Mouse (Mus musculus) testis, postnatal 14 days (tissue): ENCODE data around the gene Polr3b.

Experiments
- DNase-seq: peaks from one replicate; pipeline ENCODE4 v3.0.0; 2021; ENCODE audit warnings: low spot score

Gene Polr3b

DNA sequence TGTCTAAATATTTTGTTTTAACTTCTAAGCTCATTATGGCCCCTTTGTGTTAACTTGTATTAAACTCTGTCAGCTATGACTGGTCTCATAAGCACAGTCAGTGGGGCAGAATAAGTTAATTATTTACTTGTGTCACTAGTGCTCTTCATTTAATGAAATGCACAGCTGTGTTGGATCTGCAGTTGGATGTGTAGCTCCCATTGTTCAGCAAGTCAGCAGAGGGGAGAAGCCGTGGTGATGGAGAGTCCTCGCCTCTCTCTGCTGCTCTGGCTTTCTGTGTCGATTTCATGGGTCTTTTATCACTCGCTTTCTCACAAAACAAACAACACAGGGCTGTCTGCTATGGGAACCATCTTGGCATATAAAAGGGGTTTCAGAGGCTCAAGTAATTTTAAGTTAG, 88.7 kb downstream of the Polr3b start:
- DNase-seq: no peak

DNA sequence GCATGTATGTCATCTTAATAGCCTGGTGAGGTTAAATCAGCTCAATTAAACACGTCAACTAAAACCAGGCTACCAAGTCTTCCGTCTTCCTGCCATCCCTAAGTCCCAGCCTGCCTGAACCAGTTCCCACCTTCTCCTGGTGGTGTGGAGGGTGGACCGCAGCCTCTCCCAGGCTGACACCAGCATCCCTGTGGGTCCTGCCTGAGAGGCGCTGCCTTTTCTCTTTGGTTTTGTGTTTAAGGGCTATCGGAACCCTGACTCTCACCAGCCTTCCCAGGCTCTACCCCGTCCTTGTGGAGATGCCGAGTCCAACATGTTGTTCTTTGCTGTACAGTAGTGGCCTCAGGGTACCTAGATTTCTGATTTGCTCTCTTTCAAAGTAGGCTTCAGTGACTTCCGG, 89.4 kb downstream of the Polr3b start:
- DNase-seq: no peak

DNA sequence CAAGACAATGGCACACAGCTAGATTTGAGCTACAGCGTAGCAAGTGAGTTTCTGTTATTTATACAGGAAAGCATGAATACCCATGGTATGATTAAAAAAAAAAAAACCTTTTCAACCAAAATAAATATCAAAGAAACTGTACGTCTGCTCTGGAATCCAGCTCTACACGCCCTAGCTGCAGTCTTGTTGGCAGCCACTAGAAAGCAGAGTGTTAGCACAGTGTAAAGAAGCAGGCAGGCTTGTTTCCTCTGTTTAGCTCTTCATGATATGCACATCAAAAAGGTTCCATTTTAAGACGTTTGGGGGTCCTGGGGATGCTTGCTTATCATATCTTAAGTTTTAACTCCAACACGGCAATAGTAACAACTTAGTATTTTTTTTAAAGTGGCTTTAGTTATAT, 89.8 kb downstream of the Polr3b start:
- DNase-seq: no peak

DNA sequence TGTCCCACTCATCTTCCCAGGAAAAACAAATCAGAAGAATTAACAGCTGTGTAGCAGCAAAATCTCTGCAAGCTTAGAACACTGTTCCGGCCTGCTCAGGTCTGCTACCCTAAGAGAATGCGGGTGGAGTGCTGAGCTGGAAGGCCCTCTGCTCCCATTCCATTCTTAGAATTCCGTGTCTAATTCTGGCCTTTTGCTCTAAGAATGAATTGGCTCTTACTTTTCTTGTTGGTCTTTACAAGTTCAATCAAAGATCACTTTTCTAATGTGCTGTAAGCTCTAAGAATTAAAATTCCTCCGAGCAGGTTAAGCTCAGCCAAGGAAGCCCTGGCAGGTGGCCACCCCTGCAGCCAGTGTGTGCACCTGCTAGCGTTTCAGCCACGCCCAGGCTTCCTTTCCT, 90.4 kb downstream of the Polr3b start:
- DNase-seq: peak; percentile 53

DNA sequence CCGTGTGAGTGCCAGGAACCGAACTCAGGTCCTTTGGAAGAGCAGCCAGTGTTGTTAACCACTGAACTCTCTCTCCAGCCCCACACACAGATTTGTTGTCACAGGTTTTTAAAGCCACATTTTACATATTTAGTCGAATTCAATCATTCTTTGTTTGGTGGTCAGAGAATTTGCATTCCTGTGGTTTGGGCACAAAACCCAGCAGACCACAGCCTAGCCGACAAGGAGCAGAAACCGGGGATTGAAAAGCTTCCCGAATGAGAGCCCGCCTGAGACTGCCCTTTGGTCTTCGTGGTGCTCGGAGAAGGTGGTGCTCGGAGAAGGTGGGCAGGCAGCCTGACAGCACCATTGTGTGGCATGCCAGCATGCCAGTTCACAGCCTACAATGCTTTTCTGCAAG, 91.0 kb downstream of the Polr3b start:
- no peak for DNase-seq

DNA sequence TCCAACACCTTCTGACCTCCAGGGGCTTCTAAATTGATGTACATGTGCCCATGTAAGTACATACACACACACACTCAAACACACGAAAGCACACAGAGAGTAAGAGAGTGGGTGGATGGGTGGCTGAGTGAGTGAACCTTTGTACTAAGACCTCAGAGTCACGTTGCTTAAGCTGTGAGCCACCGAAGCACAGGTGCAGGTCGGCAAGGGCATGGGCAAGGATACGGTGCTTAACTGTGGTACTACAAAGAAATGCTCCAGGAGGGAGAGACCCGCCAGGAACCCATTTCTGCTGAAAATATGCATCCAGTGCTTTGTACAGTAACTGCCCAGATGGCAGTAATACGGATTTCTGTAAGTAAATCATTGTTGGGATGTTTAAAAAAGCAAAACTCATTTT, 93.5 kb downstream of the Polr3b start:
- DNase-seq: no peak

DNA sequence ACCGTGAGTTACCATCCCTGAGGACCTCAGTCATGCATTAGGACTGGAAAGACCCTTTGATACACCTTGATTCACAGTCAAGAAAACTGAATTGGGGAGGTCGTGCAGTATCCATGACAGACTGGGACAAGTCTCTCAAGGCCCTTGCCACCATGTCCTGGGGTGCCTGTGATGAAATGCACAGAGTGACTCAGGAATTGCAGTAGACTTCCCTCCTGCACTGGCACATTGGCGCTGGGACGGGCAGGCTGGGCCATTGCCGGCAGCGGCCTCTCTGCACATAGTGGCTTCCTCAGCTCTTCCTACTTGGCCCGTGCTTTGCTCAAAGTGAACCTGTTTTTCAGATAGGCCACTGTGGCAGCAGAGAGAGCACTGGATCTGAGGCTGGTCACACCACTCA, 94.5 kb downstream of the Polr3b start:
- DNase-seq: no peak

DNA sequence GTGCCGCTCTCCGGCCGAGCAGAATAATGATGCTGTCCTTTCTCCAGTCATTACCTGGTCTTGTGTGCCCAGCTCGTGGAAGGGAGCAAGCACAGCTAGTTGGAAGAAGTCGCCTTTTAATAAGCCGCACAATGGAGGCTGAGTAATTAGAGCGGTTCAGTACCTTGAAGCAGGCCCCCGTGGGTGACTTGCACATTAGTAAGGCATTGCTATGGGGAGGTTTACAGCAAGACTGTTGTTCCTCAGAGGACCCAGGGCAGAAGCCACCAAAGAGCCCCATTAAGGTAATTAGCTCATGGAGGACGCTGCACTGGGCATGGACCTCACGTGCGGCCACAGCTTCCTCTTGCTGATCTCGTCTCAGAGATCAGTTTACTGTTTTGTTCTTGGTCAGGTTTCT, 100.6 kb downstream of the Polr3b start:
- no peak for DNase-seq

DNA sequence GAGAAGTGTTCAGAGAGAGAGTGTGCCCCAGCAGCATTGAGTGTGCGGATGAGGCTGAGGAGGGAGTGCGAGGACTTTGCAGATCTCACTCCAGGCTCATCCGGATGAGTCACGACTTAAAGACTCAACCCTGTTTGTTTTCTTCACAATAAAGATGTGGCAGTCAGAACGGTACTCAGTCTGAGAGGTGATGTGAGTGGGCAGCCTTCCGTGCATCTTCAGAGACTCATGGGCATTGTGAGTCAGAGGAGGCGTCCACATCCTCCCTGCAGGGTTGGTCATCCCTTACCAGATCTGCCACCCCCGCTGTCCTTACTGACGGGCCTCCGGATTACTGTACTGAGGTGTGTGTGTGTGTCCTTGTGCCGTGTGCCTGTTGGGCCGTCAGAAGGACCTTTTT, 104.9 kb downstream of the Polr3b start:
- DNase-seq: no peak

DNA sequence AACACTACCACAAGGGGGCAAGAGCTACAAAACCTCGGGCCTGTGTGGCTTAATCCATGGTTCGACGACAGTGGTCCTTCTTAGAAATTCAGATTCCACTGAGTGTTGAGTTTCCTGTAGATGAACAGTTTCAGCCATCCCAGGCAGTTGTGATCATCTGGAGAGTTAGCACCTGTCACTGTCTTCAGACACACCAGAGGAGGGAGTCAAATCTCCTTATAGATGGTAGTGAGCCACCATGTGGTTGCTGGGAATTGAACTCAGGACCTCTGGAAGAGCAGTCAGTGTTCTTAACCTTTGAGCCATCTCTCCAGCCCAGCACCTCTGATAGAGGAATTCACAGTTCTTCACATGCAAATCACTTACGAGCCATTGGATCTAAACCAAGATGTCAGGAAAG, 105.7 kb downstream of the Polr3b start:
- no peak for DNase-seq

DNA sequence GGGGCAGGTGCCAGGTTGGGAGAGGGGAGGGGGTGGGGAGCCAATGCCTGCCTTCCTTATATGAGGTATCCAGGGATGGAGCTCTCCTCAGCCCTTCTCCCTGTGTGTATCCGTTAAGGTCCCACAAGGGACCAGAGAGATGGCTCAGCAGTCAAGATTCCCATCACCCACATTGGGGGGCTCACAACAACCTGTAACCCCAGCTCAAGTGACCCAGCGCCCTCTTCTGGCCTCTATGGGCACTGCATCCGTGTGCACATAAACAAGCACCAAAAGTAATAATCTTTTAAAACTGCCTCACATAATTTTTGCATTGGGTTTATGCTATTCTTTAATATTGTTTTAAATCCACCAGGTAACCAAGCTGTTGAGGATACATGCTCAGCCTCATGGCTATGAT, 108.0 kb downstream of the Polr3b start:
- DNase-seq: no peak

DNA sequence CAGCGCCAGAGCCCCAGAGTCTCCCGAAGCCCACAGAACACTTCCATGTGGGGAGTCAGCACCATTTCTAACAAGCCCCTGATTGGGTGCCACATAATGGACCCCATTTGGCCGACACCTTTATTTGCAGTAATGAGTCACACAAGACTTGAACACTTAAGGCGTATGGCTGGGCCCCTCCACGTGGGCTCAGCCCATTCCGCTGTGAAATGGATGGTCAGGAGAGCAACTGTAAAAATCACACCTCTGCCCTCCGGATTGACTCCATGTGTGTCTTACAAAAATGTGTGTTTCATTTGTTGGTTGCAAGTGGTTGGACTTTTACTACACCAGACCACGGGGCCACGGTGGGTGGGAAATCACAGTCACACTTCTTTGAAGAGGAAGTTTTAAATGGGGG, 108.9 kb downstream of the Polr3b start:
- no peak for DNase-seq

DNA sequence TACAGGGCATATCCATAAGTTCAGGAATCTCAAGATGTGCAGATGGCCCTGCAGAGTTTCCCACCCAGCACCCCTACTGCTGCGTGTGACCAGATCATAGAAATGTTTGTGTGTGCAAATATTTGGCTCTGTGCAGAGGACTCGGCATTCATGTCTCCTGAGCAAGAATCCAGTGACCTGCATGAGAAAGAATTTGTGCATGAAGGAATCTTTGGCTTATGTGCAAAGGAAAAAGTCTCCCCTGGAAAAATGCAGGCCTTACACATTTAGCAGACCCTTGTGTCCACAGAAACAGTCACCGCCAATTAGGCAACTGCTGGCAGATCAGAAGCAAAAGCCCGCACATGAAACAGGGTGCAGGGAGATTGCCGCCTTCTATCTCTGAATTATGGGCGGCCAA, 111.4 kb downstream of the Polr3b start:
- no peak for DNase-seq

DNA sequence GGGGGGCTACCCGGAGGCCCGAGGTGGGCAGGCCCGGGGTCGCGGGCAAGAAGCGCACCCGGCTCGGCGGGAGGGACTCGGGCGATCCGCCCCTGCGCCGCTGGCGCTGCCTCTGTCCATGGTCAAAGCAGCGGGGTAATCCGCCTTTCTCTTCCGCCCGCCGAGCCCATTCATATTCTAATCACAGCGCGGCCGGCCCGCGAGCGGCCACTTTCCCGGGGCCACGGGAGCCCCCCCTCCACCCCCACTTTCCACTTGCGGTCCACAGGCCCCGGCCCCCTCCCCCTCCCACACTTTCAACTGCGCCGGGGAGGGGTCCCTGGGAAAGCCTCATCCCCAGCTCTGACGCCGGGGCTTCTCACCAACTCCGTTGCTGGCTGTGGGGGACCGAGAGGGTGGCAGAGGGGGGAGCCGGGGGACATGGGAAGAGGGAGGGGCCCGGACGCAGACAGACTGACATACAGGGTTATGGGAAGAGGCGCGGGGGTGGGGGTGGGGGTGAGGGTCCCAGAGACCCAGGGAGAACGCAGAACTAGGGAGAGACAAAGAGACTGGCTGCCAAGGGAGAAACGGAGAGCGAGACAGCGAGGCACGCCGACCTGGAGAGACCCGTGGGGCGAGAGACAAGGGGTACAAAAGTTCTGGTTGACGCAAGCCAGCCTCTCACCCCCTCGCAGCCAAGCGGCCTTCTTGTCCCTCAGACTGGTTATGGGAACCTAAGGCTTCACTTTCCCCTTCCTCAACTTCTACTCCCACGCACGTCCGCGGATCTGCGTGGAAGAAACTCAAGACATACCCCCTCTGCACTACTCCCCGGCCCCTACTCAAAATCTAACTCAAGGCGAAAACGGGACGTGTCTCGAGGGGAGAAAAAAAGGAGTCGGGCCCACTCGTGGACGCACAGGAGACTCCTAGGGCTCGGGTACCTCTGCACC, 133.0 kb downstream of the Polr3b start:
- no peak for DNase-seq

DNA sequence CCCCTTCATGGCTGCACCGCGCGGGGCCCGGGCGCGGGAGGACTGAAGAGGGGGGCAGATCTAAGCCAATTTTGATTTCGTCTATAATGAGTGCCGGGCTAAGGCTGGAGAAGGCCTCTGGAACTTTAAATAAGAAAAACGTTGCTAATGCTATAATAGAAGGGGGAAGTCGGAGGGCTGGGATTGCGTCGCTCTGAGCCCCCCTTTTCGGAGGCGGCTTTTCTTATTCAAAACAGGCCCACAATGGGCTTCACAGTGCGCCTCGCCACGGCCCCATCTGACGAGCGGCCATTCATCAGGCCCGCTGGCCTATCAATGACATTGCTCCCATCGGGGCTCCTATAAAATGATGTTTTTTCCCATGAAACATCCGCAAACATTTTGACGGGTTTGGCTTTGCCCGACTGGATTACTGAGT, 133.7 kb downstream of the Polr3b start, which contains the start of gene Rfx4:
Gene Rfx4, plus strand, starts transcription at position 277 of the 418 bp plus-strand sequence.
- no peak for DNase-seq

DNA sequence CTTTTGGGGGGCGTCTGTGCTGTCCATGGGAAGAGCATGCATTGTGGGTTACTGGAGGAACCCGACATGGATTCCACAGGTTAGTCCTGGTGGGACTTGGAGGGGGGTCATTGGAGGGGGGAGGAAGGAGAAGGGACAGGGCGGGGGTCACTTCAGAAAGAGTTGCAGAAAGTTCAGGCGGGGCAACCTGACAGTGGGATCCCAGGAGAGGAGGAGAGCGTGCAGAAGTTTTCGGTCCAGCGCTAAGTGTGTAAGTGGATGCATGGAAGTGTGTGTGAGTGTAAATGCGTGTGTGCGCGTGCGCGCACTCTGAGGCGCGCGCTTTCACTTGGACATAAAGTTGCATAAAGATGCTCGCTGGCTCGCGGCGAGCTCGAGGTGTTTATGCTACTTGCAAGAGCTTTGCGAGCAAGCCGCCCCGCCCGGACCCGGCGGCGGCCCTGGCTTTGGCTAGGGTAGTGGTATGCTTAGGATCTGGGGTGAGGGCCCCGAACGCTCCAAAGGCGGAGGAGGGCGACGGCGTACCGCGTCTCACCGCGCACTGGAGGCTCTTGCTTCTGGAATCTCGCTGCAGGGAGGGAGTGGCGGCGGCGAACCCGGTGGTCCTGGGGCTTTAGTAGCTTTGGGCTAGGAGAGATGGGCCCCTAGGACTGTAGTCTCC, 134.5 kb downstream of the Polr3b start:
- no peak for DNase-seq

DNA sequence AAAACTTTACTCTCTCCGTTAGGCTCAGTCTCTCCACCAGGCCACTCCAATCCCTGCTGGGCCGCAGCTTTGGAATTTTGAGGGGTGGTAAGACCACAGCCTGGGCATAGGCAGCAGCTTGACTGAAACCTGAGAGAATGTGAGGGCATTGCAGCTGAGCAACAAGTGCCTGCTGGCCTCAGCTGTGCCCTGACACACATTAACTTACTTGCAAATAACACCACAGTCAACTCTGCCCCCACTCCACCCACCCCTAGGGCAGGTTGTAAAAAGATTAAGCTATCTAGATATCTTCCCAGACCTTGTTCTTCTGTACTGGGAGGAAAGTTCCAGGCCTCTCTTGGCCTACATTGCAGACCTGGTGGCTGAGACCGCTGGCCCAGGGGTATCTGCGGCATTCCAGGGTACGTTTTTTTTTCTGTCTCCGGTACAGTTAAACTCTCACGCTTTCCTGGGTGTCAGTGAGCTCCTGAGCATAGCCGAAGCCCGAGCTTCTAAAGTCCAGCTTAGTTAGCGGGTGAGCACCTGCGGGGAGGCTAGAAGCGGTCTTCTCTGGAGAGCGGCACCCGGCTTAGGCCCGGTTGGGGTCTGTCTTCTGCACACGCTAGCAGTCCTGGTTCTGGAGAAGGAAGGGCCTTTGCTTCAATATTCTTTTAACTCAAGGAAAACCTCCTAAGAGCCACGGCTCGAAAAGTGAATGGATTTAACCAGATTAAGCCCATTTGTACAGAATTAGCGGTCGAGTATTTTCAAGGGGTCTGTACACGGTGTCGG, 135.5 kb downstream of the Polr3b start:
- DNase-seq: no peak

DNA sequence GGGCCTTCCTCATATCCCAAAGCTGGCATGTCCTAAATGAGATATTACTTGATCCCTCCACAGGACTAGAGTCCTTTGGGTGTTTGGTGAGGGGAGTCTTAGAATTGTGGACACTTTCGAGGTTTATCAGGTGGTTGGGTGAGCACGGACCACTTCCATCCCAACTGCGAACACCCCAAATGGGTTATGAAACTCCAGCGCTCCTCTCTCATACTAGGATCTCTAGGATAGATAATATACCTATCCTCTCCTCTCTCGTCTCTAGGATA, 136.0 kb downstream of the Polr3b start:
- DNase-seq: no peak

DNA sequence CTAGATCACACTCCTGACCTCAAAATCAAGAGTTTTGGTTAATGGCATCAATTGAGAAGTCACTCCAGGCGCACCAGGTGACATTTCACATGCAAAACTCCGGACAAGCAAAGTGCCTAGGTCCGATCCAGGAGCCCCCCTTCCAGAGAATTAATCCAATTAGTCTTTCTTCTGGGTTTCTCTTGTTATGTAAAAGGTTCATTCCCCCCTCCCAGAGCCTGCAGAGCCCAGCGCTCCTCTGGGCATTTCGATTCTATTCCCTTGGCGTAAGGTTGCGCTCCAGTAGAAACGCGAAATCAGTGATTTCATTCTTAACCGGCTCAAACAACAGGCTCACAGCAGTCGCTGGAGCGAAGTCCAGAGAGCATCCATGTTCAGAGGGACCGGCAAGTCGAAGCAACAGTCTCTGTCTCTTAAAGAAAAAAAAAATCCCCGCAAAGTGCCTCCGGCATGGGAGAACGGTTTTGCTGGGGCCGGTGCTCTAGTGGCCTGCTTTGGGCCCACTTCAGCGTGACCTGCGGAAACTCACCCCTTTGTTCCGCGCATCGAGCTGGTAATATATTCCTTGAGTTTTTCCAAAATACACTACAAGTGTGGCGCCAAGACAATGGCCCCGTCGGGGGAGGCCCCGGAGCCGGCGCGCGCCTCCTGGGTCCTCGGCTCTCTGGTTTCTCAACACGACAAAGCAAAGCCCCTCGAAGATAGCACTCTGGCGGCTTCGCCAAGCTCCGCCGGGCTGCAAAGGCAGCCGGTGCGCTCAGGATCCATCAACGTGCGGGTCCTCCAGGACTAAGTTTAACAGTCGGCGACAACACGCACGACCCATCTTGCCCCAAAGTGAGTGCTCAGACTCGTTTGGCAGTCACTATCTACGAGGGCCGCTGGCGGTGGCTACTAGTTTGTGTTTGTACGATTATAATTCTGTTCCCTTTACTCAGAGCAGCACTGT, 136.7 kb downstream of the Polr3b start:
- DNase-seq: no peak

DNA sequence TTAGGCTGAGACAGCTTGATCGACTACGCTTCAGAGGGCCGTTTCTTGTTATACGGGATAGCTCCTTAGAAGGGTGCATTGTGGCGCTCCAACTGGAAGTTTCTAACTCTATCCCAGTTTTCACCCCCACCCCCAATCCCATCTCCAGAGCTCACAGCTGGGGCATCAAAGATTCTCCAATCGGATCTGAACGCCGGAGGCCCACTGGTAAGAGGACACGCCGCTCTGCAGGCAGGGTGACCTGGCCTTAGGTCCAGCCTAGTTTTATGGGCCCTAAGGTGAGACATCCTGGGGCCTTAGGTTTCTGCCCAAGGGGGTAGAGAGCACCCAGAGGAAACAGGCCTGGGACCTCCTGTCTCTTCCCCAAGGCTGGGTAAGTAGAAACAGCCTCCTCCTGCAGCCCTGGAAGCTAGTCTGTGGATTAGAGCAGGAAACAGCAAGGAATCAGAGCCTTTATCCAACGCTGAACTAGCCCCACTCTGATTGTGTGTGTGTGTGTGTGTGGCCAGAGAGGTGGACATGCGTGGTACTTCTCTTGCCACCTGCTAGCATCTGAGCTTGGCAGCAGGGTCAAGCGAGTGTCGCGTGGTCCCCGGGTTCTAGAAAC, 137.5 kb downstream of the Polr3b start:
- DNase-seq: no peak
